Mouse (Mus musculus) gastrocnemius, postnatal 36 days (tissue): ENCODE results near the gene Cdhr2. TPM values are rescaled to one million over a fixed set of nuclear protein-coding genes. Genes with fewer than 3 reads are reported as not detected.

ENCODE experiments used
- DNase-seq, 2 experiments: peaks; one replicate each; pipeline ENCODE4 v3.0.0; 2022
- intact Hi-C: fragments of 180-260 bp; cut with DNase I; formaldehyde crosslinking; loops from one replicate; pipeline ENCODE4 v1.15.1; 2025
- long read RNA-seq, 2 experiments: library from polyadenylated mRNA; stranded (forward); transcript quantifications; one replicate each; pipeline ENCODE4 v2.0.0; 2021
- total RNA-seq, 2 experiments: library from RNA; stranded (reverse); gene quantifications; 2 replicates each; pipeline ENCODE4 v1.2.3; 2021

The Cdhr2 gene
- total RNA-seq = not detected
- long read RNA-seq, experiment 1 = 0 reads
- long read RNA-seq, experiment 2 = 0 reads

DNA sequence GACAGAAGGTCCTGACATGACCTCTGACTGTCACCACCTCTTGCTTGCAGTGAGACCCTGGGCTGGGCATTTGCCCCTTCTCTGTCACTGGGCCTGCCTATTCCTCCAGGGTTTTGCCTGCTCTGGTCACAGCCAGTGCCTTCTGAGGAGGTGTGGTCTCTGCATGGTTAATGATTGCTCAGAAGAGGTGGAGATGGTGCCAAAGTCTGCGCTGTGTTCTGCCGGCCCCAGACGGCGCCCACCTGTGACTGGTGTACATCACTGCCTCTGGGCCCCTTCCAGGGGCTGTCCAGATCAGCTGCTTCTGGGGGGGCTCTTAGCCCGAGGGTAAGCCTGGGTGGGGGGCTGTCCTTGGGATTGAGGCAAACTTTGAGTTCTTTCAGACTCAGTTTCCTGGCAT is at the start of gene Cdhr2:
Cdhr2 (plus strand) TSS at position 219 of the 400 bp plus-strand sequence.
- DNase-seq = no peak
- intact Hi-C loops = no loop called here

DNA sequence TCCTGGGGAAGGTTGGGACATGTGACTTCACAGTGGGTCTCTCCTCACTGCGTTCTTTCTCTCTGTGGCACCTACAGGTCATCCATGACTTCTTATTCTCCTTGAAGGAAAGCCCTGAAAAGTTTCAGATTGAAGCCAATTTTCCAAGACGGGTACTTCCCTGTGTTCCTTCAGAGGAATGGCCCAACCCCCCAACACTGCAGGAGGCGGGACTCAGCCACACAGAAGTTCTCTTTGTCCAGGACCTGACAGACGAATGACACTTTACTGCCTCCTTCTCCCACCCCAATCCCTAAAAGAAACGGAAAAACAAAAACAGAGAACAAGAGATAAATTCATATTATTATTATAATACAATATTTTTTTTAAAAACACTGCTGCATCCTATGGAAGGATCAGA is 40.4 kb upstream of the Cdhr2 start:
- no peak for DNase-seq
- intact Hi-C loops = no loop called here

DNA sequence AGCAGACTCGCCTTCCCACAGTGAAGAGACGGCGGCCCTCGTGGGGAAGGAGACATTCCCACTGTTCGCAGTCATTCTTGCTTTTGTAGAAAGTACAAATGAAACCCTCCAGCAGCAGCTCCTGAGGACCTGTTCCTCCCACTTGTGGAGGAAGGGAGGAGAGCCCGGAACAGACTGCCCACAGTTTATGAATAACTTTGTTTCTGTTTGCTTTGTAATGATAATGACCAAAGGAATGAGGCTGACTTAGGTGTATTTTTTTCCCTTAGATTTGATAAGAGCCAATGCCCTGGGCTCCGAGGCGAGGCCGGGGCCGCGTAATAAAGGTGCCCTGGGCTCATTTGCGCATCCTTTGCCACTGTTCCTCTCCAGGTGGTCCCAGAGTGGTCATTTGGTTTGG is 39.9 kb upstream of the Cdhr2 start:
- intact Hi-C loops = no loop called here
- no peak for DNase-seq

DNA sequence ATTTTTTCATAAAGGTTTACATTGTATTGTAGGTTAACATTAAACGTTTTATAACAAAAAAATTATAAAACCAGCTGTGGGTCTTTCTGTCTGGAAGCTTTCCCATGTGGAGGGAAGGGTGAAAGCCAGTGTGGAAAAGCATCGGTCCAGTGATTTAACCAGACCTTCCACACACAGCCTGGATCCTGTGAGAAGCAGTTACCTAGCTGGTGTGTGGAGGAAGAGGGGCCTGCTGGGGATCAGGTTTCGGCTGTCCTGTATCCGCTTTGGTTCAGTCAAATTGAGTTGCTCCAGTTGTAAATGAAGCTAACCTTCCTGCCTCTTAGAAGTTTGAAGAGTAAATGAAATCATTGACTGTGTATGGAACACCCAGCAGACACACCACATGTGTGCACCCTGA is 37.3 kb upstream of the Cdhr2 start:
- intact Hi-C loops = no loop called here
- DNase-seq = no peak

DNA sequence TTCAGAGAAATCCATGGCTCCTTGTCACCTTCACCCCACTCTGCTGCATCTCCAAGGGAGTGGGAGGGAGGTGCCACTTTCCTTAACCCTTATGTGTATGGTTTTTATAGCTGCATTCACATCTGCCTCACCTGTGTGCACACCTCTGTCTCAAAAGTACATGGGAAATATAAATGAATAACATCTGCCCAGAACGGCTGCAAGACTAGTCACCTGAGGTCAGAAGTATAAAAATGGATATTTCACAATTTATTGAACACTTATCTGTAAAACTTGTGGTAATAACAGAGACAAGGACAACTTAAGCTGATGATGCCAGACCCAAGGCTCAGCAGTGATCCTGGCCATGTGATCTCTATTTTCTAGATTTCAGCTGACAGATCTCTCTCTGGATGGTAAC is 36.8 kb upstream of the Cdhr2 start:
- intact Hi-C loops = no loop called here
- DNase-seq = no peak

DNA sequence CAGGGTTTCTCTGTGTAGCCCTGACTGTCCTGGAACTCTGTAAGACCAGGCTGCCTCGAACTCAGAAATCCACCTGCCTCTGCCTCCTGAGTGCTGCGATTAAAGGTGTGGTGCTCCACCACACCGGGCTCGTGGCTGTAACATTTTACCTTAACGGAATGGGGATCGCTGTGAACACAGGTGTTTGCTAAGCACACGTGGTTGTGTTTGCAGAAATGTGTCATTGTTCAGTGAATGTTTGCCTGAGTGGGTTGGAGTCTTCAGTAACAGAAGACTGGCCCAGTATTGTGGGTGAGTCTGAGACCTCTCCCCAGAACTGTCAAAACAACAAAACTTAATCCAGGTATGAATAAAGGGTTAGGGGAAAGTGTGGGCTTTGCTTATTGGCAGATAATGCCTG is 36.2 kb upstream of the Cdhr2 start:
- intact Hi-C loops = no loop called here
- no peak for DNase-seq

DNA sequence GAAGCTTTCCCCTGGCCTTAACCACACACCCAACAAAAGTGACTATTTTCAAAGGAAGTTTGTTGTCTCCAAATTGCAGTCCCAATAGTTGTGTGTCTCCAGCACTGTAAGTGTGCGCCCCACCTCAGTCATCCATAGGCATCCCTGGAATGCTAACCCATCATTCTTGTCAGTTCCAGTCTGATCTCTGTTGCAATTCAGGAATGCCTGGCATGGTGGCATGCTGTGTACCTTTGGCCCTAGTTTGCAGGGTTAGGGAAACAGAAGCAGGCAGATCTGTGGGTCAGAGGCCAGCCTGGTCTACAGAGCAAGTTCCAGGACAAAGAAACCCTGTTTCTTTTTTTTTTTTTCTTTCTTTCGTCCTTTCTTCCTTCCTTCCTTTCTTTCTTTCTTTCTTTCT is 30.8 kb upstream of the Cdhr2 start:
- no peak for DNase-seq
- intact Hi-C loops = no loop called here

DNA sequence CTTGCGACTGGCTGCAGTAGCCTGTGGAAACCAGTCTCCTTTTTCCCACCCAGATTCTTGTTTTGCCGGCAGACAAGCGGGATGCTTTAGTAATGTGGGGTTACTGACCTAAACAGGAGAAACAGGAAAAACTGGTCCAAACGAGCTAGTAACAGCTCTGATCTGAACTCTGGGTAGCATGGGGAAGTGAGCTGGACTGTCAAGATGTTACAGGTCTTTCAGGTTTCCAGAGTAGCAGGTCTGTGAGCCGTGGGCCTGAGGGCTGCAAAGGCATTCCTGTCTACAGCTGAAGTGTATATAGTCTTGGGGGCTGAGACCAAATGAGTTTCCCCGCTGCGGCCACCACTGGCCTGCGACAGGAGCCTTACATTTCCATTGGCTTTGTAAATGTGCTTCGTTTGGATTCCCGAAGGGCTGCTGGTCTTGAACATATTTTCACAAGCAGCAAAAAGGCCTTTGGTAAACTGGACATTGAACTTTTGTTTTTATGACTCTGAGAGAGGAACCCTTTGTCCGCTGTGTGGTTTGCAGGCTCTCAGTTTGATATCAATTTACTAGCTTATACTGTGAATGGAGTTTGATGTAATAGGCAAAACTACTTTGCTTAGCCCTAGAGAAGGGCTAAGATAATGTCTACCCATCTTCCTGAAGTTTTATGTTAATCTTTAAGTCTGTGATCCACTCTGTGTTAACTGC is 25.2 kb upstream of the Cdhr2 start:
- intact Hi-C loops = no loop called here
- DNase-seq = no peak

DNA sequence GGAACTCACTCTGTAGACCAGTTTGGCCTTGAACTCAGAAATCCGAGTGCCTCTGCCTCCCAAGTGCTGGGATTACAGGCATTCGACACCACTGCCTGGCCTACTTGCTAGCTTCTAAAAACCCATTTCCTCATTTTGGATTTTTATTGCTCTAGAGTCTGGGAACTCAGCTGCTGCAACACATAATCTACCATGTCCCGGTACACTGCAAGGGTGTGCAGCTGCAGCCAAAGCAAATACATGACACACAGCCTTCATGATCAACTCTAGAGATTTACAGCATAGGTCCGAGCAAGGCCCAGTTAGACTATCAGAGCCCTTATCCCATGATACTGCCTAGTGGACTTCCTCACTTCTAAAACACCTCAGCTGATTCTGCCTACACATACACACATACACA is 23.0 kb upstream of the Cdhr2 start:
- no peak for DNase-seq
- intact Hi-C loops = no loop called here

DNA sequence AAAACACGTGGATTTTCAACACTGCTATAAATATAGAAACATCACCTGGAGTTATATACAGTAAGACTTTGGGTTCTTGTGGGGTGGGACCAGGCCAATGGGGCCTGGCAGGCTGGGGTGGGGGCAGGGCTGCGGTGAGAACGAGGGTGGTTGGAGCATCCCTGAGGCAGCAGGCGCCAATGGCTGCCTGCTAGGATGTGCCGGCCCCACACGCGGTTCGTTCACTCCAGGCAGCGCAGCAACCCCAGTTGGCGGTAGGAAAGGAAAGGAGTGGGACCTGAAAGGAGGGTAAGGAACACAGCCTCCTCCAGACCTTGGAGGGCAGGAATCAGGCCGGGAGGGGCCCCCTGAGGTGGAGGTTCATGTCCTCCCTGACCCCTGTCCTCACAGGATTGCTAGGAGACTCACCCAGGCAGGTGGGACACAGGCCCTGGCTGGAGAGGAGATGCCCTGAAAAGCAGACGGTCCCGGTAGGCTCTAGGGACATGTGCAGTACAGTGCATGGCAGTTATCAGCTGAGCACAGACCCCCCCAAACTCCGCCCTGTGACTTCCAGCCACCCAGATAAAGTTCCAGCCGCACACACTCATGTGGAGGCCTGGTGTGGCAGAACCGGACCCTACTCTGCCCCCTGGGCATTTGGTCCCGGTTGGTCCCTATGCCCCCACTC is 20.9 kb upstream of the Cdhr2 start:
- intact Hi-C loops = no loop called here
- DNase-seq = no peak

DNA sequence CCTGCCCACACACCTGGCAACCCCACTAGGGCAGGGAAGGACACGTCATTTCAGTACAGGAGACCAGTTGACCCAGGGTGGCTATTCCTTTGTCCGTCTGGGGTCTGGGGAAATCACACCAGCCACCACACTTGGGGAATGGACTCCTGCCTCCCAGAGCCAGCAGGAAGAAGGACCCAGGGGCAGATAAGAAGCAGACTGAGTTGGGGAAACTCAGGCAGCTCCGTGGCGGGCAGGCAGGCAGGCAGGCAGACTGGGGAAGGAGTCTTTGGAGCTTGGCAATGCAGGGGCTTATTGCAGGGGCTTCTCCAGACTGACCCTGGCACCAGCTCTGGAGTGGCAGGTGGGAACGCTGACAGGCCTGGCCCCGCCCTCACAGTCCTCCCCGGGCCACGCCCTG is 20.0 kb upstream of the Cdhr2 start:
- DNase-seq = no peak
- intact Hi-C loops = no loop called here

DNA sequence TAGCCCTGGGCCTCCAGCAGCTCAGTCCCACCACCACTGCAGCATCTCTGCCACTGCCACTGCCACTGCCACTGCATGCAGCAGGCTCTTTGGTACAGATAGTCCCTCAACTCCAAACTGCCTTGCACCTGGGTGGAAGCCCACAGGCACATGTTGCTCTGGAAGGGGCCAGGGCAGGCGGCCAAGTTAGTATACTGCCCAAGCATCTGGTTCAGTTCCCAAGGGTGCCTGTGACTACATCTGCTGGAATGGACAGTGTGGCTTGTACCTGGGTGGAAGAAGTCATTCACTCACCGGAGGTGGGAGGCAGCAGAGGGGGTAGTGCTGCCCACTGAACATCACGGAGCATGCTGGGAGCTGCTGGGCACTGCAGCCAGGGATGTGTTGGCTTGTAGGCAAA is 18.0 kb upstream of the Cdhr2 start:
- intact Hi-C loops = no loop called here
- no peak for DNase-seq

DNA sequence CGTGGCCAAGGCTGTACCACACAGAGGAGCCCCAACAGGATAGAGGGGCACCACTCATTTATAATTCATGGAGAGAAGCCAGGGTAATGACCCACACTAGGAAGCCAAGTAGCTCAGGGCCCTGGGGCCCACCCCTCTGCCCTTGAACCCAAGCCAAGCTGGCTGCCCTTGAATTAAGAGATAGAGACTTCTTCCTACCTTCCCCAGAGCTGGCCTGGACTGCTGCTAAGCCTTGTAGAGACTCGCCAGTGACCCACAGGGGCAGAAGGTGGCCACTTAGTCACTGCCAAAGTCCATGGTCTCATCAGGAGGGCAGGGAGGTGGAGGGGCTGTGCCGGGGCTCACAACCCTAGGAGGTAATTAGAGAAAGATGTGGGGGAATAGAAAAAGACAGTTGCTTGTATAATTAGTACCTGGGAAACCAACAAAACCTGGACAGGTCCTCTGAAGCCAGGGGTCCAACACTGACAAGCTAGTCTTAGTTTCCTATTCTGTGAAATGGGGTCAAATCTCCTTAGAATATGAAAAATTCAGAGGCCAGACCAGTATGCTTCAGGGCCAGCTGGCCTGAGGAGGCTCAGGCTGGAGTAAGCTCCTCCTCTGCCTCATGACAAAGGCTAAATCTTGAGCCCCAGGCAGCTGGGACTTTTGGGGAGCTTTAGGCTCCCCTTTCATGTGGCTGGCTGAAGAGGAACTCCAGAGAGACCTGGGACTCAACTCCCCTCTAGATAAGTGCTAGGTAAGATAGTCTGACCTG is 16.9 kb upstream of the Cdhr2 start:
- intact Hi-C loops = no loop called here
- no peak for DNase-seq

DNA sequence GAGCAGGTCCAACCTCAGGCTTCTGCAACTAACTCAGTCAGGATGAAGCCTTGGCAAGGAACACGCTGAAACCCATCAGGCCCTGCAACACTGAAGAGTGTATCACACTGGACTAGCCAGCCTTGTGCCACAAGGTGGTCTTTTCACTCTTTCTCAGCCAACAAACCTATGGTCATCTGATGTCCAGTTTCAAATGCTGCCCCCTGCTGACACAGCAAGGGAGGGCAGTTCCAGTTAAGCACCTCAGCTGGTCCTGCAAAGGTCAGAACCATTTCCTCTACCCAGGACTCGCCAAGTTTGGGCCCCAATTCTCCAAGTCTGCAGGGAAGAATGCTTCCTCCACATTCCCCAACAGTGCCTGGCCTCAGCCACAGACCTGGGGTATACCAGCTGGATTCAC is 16.1 kb upstream of the Cdhr2 start:
- intact Hi-C loops = no loop called here
- no peak for DNase-seq

DNA sequence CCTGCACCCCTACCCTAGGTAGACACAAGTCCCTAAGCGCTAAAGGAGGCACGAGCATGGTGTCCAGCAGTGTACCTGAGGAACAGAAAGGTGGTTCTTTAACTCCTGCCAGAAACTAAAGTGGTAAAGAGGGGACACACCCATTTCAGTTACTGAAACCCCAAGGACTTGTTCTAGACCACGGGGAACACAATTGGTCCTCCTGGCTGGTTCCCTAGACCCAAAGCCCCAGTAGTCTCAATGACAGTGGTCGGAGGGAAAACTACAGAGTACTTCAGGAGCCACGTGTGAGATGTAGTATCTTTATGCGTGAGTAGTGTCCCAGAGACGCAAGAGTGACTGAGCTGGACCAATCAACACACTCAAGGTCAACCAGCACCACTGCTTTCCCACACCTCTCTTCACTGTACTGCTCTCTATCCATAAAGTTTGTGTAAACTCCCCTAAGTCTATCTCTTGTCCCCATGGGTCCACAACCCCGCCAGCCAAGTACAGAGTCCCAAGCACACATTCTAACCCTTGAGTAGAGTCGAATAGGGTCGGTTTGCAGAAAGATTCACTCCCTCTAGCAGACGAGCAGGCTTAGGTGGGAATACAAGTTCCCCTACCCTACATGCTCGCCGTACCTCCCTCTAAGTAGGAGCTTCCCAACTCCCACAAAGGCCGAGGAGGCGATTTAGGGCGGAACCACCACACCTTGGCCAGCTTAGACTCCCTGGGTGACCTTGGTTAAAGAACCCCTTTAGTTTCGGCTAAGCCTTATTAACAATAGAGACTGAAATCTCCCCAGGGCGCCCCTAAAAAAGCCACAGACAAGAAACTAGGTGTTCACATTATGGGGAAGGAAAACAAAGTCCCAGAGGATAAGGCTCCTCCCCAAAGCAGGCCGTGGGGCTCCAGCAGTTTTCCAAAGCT is 14.9 kb upstream of the Cdhr2 start:
- no peak for DNase-seq
- intact Hi-C loops = no loop called here

DNA sequence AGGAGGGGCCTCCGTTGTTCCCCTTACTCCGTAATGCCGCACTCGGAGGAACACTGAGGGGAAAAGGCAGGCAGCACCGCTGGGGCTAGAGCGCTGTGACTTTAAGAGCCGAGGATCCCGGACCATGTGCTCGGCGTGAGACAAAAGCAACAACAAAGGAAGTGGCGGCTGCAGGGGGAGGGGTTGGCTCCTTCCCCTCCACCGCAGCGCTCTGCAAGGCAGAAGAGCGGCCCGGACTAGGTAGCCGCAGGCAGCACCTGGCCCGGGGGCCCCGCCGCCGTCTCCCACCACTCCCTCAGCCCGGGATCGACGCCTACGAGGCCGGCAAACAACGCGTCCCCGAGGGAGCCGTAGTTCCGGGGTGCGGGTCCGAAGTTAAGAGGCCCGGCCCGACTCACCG is 14.2 kb upstream of the Cdhr2 start:
- intact Hi-C loops = no loop called here

DNA sequence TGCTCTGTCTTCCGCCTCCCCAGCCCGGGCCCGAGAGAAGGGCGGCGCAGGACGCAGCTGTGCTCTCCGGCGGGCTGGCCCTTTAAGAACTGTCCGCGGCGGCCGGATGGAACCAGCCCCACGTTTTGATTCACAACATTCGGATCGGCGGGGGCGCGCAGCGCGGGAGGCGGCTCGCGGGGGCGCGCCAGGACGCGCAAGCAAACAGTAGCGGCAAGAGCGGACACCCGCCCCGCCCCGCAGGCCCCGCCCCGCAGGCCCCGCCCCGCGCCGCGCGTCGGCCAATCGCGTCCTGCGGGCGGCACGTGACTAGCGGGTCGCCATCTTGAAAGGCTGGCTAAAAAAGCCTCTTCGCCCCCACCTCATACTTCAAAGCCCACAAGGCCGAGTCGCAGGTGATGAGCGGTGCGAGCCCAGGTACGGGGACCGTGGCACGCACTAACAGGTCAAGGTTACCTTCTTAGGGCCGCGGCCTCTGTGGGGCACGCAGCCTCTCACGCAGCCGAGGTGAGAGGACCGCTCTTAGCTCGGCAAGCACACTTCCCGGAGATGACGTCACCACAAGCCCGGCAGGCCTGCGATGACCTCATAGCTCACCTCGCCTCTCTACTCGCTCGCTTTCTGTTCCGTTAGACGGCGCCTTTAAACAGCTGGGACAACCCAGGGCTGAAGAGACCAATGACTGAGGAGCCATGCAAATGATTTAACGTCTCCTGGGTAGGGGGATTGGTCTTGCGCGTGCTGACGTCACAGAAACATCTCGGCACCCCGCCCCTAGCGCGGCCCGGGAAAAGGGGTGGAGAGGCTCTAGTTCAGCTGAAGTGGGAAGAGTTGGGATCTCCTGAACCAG is 13.5 kb upstream of the Cdhr2 start:
- peak; percentile 96 to 98 for DNase-seq
- intact Hi-C loops = no loop called here

More for the DNA sequence above, 14.2 kb upstream of the Cdhr2 start:
- DNase-seq = peak; percentile 37 to 58

DNA sequence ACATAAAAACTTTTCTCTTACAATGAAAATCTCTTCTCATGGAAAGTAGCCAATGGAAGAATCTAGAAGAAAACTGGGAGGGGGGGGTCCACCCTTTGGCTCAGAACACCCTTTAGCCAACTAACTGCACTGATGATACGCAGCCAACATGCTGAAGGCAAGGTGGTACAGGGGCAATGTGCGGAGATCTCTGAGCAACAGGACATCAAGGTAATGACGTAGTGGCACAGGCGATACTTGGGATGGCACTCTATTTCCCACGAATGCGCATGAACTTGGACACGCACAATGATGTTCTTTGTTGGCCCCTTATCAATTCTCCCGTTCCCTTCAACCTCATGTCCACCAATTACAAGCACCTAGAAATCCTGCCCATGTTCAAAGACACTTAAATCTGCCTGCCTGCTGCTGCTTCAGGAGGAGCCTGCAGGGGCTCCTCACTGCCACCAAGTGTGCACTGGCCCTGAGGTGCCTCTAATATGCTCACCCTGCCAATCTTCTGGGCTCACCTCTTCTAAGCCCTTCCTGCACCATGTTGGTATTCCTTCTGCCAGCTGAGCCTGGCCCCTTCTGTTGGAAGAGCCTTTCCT is 11.0 kb upstream of the Cdhr2 start:
- intact Hi-C loops = no loop called here
- no peak for DNase-seq

DNA sequence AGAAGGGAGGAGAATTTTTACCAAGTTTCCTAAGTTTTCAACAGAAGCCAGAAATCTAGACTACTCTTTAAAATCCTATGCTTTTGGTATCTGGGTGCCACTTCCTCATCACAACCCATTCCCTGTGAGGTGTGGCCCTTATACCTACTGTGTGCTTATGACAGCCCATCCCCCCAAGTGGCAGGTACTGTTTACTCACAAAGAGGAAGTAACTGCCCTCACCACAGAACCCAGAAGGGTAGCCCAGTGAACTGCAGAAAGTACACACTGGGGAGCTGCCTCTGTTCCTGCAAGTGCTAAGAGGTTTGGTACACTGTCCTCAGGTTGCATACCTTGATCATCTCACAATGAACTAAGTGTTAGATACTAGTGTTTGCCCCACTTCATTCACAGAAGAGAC is 9.5 kb upstream of the Cdhr2 start:
- intact Hi-C loops = no loop called here
- no peak for DNase-seq
